Mouse (Mus musculus): Measurements from ENCODE around the gene Slc4a2.
"Not testable (repeated sequence)": the region's sequence is repeated elsewhere in the genome, so short reads cannot be mapped to it uniquely, and the experiment has no call there.

Gene Slc4a2

GRCm38 (mm10) chr5:24394165-24394894, 29.3 kb upstream of the Slc4a2 start:
- peak; percentile 82 for DNase-seq (ENCODE audit: low spot score)

- DNase-seq (ENCODE audit: low spot score), result not testable (repeated sequence)
These were observed 27.4 kb upstream of the Slc4a2 start for GRCm38 (mm10) chr5:24396254-24396653.

DNA sequence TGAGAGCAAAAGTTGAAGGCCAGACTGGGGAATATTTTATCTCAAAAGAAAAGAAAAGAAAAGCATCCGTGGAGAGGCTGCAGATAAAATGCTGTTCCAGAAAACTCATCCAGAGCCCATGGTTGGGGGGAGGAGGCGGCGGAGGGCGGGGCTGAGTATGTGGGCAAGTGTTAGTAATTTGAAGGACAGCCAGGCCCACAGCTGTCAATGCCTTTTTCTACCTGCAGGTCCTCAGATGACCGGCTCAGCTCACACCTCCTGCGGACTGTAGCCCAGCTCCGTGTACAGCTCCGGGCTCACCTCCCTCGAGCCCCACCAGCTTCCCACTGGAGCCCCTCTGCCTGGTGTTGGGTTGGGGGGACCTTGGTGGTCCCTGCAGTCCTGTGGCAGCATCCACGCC, 24.0 kb upstream of the Slc4a2 start:
- no peak for DNase-seq (ENCODE audit: low spot score)

DNA sequence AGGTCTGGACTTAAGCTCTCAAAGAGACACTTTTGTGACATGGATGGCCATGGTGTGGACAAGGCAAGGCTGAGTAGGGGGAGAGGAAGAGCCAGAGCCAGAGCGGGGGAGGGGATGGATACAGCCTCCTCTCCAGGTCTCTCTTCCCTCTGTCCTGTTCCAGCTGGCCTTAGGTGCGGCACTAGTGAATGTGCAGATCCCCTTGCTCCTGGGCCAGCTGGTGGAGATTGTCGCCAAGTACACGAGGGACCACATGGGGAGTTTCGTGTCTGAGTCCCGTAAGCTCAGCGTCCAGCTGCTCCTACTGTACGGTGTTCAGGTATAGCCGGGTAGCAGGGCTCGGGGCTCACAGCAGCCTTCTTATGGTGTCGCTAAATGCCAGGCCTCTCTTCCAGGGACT, 23.3 kb upstream of the Slc4a2 start:
- DNase-seq (ENCODE audit: low spot score), result no peak

- no peak for DNase-seq (ENCODE audit: low spot score)
These were observed 22.6 kb upstream of the Slc4a2 start for GRCm38 (mm10) chr5:24400911-24401605.

DNA sequence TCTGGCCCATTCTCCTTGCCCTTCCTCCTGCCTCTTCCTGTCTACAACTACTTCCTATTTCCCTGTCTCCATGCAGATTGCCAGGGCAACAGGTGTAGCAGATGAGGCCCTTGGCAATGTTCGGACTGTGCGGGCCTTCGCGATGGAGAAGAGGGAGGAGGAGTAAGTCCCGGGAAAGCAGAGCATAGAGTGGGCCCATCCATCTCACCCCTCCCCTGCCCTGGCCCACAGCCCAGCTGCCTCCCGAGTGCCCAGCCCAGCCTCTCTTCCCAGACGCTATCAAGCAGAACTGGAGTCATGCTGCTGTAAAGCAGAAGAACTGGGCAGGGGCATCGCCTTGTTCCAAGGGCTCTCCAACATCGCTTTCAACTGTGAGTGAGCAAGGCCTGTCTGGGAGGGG, 21.7 kb upstream of the Slc4a2 start:
- DNase-seq (ENCODE audit: low spot score), result no peak

GRCm38 (mm10) chr5:24404594-24405360, 18.9 kb upstream of the Slc4a2 start:
- no peak for DNase-seq (ENCODE audit: low spot score)

- no peak for DNase-seq (ENCODE audit: low spot score)
These were observed 18.2 kb upstream of the Slc4a2 start for GRCm38 (mm10) chr5:24405389-24405876.

DNA sequence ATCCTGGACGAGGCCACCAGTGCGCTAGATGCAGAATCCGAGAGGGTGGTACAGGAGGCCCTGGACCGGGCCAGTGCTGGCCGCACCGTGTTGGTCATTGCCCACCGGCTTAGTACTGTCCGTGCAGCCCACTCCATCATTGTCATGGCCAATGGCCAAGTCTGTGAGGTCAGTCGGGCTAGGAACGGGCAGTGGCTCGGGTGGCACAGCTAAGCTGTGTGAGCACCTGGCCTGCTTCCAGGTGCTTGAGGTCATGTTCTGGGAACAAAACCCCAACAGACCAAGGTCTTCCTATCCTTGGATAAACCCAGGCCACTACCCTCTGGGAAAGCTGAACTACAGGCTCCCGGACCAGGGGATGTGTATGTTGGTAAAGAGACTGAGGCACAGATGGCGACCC, 15.0 kb upstream of the Slc4a2 start:
- DNase-seq (ENCODE audit: low spot score), result no peak

GRCm38 (mm10) chr5:24409466-24409865, 14.2 kb upstream of the Slc4a2 start:
- no peak for DNase-seq (ENCODE audit: low spot score)

- no peak for DNase-seq (ENCODE audit: low spot score)
These were observed 11.6 kb upstream of the Slc4a2 start for GRCm38 (mm10) chr5:24412063-24412462.

- DNase-seq (ENCODE audit: low spot score), result no peak
These were observed 10.5 kb upstream of the Slc4a2 start, which contains the start of gene Asic3 for GRCm38 (mm10) chr5:24413042-24413693. Gene Asic3, plus strand, starts transcription at chr5:24413392.

- DNase-seq (ENCODE audit: low spot score), result no peak
These were observed 9.7 kb upstream of the Slc4a2 start for GRCm38 (mm10) chr5:24413938-24414337.

DNA sequence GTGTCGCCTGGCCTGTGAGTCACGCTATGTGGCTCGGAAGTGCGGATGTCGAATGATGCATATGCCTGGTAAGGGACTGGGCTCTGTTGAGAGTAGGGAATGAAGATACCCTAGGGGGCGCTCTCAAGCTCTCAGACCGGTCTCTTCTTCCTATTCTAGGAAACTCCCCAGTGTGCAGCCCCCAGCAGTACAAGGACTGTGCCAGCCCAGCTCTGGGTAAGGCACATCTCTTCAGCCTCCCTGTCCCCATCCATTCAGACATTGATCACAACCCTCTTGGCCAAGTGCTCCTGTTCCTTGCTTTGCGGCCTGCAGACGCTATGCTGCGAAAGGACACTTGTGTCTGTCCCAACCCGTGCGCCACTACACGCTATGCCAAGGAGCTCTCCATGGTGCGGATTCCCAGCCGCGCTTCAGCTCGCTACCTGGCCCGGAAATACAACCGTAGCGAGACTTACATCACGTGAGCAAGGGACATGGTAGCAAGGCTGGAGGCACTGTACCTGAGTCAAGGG, 7.4 kb upstream of the Slc4a2 start:
- DNase-seq (ENCODE audit: low spot score), result peak; percentile 31

GRCm38 (mm10) chr5:24417587-24417986, 6.0 kb upstream of the Slc4a2 start:
- no peak for DNase-seq (ENCODE audit: low spot score)

DNA sequence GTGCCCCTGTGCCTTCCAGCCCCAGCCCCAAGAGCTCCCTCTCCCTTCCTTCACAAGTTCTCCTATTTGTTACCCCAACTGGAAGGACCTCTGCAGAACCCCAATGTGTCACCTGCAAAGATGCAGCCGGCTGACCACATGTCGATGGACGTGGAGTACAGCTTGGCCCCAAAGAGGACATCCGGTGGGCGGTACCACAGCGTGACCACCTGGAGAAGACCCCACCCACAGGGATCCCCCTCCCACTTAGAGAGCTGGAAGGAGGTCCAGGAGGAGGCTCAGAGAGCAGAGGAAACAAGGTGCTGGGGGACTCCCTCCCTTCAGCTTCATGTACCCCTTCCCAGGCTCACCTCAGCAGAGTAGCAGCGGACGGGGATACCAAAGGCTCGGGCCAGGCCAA, 3.3 kb upstream of the Slc4a2 start:
- no peak for DNase-seq (ENCODE audit: low spot score)

GRCm38 (mm10) chr5:24424004-24424781, 556 bp downstream of the Slc4a2 start:
- no peak for DNase-seq (ENCODE audit: low spot score)

DNA sequence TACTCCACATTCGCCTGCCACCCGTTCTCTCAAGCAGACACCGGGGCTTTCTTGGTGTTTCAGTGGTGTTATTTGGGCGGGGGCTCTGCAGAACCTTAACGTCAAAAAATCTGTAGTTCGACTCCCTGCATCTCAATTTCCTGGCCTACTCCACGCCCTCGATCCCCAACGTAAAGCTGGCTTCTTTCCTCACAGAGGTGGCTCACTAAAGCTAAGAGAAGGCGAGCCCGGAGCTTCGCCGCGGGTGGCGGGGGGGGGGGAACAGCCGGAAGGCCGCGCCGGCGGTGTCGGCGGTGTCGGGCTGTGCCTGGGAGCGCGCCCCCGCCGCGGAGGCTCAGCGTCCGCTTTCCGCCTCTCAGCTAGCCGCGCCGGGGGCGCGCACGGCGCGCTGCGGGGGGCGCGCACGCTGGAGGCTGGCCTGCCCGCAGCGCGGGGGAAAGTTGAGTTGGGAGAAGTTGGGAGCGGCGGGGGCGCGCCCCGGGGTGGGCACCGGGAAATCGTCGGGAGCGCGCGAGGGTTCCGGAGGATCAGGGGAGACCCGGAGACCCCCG, 1.3 kb downstream of the Slc4a2 start:
- DNase-seq (ENCODE audit: low spot score), result peak; percentile 75

DNA sequence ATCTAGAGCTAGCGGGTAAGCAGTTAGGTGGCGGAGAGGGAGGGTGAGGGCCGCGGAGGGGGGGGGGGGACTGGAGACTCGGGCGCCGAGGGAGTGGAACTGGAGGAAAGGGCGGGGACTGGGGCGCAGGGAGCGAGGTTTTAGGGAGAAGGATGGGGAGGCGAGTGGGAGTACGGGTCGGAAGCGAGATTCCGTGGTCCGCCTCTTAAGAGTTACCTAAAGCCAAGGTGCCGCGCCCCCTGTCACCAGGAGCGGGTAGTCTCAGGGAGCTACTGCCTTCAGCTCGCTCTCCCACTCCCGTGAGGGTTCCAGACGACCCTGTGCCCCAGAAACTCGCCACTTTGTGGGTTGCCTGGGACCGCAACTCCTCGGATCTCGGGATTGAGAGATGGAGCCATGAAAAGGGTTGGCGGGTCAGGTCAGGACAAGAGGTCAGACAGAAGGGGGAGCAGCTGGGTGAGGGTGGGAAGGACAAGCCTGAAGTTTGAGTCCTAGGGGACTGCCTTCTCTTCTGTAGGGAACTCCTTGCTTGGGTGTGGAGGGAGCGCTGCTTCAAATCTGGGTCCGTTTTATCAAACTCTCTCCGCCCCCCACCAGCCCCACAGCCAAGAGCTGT, 1.9 kb downstream of the Slc4a2 start:
- DNase-seq (ENCODE audit: low spot score), result peak; percentile 44

DNA sequence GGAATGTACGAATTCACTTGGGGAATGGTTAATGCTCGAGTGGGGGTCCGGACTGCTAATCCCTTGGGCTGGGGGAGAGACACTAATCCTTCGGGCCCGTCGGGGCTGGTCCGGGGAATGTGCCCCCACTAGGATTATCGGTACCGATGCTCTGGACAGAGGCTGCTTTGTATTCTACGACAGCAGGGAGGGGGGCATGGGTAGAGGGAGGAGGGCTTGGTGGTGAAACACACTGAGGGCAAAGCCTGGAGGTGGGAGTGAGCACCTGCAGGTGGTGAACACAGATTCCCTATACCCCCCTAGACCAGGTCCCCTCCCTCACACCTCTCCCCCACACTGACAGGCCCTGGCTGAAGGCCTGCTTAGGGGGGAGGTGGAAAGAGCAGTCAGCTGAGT, 2.4 kb downstream of the Slc4a2 start:
- DNase-seq (ENCODE audit: low spot score), result no peak
